Mouse (Mus musculus) Muller cell, postnatal 12 days (primary cell): ENCODE measurements around the gene Zfp414.
A peak's percentile ranks its signal among the peaks of the same experiment; 100 is the strongest.
"Not testable (repeated sequence)": the region's sequence is repeated elsewhere in the genome, so short reads cannot be mapped to it uniquely, and the experiment has no call there.

Source experiments
- DNase-seq: peaks from one replicate; pipeline ENCODE4 v3.0.0-alpha.2; 2015; ENCODE audit errors: inconsistent ontology term

The Zfp414 gene

GRCm38 (mm10) chr17:33628621-33629486, at the start of gene Zfp414:
Zfp414 (plus strand) TSS chr17:33629090.
- peak; percentile 92 for DNase-seq

DNA sequence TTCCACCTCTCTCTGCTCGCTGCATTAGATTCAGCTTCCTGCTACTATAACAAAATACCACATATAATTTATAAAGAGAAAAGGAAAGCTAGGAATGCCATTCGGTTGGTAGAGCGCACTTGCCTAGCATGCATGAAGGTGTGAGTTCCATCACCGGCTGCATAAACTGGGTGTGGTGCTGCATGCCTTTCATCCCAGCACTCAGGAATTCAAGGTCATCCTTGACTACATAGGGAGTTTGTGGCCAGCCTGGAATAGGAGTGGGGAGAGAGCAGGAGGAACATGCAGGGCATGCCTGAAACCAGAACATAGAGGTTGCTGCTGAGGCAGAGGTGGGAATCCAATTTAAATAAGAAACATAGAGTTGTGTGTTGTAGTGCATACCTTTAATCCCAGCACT, 44.8 kb upstream of the Zfp414 start:
- no peak for DNase-seq

GRCm38 (mm10) chr17:33586011-33586410, 42.9 kb upstream of the Zfp414 start:
- no peak for DNase-seq

DNA sequence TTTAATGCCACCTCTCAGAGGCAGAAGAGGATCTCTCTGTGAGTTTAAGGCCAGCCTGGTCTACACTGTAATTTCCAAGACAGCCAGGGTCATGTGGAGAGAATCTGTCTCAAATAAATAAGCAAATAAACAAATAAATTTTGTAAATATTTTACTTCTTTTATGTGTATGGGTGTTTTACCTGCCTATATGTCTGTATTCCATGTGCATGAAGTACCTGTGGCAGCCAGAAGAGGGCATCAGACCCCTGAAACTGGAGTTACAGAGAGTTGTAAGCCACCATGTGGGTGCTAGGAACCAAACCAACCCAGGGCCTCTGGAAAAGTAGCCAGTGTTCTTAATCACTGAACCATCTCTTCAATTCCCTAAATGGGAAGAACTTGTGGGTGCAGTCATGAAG, 31.6 kb upstream of the Zfp414 start:
- no peak for DNase-seq

DNA sequence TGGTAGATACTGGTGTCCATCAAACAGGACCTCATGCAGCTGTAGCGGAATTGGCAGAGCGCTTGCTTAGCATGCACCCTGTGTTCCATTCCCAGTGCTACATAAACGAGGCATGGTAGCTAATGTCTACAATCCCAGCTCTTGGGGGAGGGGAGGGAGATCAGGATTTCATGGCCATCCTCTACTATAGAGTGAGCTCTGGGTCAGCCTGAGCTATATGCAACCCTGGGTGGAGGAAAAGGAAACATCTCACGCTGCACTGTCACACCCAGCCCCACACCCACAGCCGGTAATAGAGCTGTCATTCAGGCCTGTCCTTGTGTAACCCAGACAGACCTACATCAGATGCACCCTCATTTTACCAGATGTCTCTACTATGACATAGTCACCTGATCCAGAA, 30.4 kb upstream of the Zfp414 start:
- no peak for DNase-seq

- no peak for DNase-seq
Measured at GRCm38 (mm10) chr17:33599836-33600475, 28.9 kb upstream of the Zfp414 start.

DNA sequence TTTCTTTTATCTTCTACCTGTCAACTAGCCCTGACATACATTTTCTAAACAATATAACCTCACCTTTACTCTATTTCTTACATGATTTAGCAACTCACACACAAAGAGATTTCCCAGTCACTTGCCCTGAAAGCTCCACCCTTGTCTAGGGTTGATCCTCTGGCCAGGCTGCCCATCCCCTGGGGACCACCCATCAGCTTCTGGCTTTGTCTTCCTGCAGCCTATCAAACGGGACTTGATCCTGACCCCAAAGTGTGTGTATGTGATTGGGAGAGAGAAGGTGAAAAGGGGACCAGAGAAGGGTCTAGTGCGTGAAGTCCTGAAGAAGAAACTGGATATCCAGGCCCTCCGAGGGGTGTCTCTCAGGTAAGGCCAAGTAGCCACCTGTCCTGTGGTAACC, 28.1 kb upstream of the Zfp414 start:
- DNase-seq, result no peak

GRCm38 (mm10) chr17:33601947-33602346, 26.9 kb upstream of the Zfp414 start:
- no peak for DNase-seq

DNA sequence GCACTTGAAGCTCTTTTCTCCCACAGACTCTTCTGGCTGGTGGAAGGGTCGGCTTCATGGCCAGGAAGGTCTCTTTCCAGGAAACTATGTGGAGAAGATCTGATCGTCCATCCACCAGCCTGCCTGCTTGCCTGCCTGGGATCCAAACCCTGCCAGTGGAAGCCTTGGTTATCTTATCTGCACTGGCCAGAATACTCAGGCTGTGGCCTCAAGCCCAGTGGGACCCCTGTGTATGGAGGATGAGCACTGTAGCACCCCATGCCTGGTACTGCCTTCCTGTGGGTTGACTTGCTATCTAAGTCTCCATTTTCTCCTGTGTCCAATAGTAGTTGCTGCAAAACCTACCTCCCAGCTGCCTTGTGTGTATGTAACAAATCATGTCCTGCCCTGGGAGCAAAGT, 21.6 kb upstream of the Zfp414 start:
- DNase-seq, result no peak

DNA sequence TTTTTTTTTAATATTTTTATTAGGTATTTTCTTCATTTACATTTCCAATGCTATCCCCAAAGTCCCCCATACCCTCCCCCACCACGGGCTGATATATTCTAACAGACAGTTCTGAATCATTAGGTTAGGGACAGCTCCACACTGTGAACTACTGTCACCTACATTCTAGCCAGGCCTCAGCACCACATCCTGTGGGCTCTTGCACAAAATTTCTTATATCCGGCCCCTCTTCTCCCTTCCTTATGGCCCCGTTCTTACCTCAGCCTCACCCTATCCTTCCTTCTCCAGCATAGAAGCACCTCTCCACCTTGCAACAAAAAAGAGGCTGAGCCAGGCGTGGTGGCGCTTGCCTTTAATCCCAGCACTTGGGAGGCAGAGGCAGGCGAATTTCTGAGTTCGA, 18.3 kb upstream of the Zfp414 start:
- no peak for DNase-seq

DNA sequence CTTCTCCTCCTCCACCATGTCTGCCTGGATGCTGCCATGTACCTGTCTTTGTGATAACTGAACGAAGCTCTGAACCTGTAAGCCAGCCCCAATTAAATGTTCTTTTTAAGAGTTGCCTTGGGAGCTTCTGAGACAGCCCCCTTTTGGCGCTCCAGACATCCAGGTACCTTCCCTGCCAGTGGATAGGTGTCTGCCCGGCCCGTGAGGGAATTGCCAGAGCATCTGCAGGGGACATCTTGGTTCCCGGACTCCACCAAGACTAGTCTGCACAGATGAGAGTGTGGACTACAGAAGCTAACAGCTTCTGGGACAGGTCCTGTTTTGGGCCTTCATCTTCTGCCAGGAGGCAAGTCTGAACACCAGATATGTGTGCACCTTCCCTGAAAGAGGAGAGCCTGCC, 15.2 kb upstream of the Zfp414 start:
- DNase-seq, result not testable (repeated sequence)

- DNase-seq, result no peak
Measured at GRCm38 (mm10) chr17:33627281-33627680, 1.6 kb upstream of the Zfp414 start.

DNA sequence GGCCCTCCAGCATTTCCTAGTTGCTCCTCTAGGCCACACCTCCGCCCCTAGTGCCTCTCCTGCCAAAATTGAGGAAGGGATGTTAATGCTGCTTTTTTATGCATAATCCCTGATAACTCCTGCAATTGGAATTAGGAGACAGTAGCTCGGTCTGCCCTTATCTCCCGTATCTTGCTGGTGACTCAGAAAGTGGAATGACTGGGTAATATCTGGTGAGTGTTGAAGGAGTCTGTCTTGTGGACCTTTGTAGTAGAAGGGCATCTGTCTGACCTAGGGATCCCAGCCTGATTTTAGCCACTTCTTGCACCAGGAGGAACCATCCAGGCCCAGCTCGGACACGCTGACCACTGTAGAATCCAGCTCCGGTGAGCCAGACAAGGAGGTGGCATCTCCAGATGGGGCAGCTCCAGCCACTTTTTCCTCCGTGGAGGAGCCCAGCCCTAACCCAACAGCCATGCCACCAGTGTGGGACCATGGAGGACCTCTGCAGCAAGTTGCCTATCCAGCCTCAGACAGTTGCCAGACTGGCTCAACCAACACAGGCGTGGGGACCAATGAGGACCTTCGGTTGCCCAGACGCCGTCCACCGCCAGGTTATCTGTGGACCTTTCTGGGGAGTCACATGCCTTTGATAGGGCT, 716 bp downstream of the Zfp414 start:
- DNase-seq, result no peak

DNA sequence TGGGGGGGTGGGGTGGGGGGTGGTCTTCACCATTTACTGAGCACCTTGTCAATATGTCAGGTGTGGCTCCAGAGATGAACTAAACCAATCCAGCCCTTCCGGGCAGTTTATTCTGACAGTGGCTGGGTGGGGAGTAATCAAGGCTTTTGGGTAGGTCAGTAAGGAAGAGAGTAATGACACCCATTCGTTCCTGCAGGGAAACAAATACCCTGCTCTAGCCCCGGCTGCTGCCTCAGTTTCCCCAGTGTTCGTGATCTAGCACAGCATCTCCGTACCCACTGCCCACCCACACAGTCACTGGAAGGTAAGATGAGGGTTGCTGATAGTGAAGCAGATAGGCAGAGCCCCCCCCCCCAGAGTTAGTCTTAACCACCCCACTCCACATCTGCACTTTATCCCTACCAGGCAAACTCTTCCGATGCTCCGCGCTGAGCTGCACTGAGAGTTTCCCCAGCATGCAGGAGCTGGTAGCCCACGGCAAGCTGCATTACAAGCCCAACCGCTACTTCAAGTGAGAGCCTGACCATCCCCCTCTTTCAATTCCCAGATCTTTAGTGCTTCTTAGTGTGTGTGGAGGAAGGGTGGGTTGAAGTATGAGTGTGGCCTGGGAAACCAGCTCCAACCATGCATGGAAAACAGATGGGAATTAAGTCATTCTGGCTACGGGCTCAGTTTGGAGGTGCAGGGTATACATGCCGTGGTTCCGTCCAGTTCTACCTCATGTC, 1.4 kb downstream of the Zfp414 start:
- no peak for DNase-seq

- no peak for DNase-seq
Measured at GRCm38 (mm10) chr17:33631236-33631635, 2.3 kb downstream of the Zfp414 start.

DNA sequence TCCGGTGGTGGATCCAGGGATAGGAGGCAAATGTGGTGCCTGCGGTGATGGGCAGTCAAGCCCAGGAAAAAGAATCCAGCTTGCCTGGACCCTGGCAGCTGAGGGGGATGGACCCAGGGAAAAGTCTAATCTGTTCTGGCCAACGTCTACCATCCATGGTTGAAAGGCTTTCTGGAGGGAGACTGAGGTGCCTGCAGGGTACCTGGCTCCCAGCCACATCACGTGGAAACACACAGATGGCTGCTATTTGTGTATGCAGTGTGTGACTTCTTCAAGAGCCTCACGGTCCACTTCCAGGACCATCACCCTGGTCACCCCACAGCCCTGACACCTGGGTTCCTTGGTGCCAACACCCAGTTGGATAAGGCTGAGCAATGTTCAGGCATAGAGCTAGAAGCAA, 2.9 kb downstream of the Zfp414 start:
- no peak for DNase-seq

- DNase-seq, result no peak
Measured at GRCm38 (mm10) chr17:33637038-33637437, 8.1 kb downstream of the Zfp414 start.

GRCm38 (mm10) chr17:33637516-33638276, 8.8 kb downstream of the Zfp414 start, which contains the start of gene Pram1:
Pram1 (plus strand) TSS chr17:33638056.
- DNase-seq, result no peak

DNA sequence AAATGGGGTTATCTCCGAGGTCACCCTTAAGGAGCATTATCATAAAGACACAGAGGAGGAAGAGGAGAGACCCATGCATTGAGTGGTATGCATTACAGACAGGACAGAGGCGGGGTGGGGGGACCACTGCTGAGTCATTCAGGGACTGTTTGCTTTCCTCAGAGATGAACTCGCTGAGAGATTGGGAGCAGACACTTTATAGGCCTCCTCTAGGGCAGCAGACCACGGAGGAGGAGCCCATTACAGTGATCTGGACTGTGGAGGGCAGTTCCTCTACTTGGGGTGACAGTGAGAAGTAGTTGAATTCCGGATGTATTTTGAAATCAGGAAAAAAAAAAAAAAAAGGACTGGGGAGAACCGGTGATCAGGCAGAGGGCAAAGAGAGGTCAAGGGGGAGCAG, 10.9 kb downstream of the Zfp414 start:
- DNase-seq, result no peak

GRCm38 (mm10) chr17:33644068-33644467, 15.2 kb downstream of the Zfp414 start:
- DNase-seq, result no peak

GRCm38 (mm10) chr17:33645073-33645472, 16.2 kb downstream of the Zfp414 start:
- no peak for DNase-seq
